Mouse (Mus musculus): ENCODE data around the gene Vmn1r193.
"Not testable (repeated sequence)": the region's sequence is repeated elsewhere in the genome, so short reads cannot be mapped to it uniquely, and the experiment has no call there.

The Vmn1r193 gene

DNA sequence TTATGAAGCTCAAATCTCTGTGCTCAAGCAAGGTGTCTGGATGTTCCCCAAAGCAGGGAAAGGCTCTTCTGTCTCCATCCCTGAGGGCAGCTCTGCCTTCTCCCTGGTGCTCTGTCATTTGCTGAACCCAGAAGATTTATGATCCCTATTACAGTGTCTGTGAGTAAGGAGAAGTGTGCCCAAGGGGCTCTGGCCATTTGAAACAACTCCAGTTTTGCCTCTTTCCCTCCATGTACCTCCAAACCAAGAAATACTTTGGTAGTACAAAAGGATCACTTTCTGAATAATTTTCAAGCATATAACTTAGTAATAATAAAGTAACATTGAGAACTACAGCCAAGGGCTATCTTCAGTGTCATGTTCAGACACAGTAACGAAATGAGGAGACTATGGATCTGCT is at the start of gene Vmn1r193:
Gene Vmn1r193, minus strand, starts transcription at position 101 of the 400 bp plus-strand sequence.
- not testable (repeated sequence) for DNase-seq

GRCm38 (mm10) chr13:22271721-22272120 is 48.8 kb upstream of the Vmn1r193 start:
- DNase-seq = no peak

DNA sequence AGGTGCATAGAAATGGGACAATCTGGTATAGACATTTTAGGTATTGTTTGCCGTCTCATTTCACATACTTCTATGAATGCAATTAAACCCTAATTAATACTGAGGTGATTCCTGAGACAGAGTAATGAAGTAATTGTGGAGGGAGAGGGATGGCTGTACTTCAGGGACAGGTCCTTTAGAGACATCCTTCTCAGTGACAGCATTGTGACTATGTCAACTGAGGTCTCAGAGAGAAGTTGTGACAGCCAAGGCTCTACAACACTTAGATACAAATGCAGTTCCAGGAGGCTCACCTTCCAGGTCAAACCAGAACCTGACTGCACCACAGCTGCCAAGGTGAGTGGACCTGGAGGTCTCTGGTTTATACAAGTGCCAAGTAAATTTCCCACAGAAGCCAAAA is 47.3 kb upstream of the Vmn1r193 start, which contains the start of gene Vmn1r195:
Gene Vmn1r195, plus strand, starts transcription at position 301 of the 400 bp plus-strand sequence.
- not testable (repeated sequence) for DNase-seq

GRCm38 (mm10) chr13:22243915-22244314 is 21.0 kb upstream of the Vmn1r193 start, which contains the start of gene Vmn1r194:
Vmn1r194 (plus strand) TSS chr13:22244215.
- no peak for DNase-seq

- not testable (repeated sequence) for DNase-seq
Measured at GRCm38 (mm10) chr13:22192756-22193155, 30.2 kb downstream of the Vmn1r193 start.

DNA sequence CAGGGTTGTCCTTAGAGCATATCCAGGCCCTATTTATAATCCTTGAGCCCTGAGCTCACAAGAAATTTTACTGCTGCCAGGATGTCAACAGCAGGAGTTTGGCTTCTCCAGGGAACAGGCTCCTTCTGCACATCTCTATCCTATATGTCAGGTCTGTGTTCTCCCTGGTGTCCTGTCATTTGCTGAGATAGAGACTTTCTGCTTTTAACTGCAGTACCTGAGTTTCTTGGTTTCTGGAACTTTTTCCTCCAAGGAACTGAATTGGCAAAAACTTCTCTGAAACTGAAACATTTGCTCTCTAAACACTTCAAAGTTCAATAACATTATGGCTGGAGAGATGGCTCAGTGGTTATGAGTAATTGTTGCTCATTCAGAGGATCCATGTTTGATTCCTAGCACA is 31.9 kb downstream of the Vmn1r193 start, which contains the start of gene Vmn1r192:
Gene Vmn1r192, minus strand, starts transcription at position 101 of the 400 bp plus-strand sequence.
- DNase-seq = no peak

DNA sequence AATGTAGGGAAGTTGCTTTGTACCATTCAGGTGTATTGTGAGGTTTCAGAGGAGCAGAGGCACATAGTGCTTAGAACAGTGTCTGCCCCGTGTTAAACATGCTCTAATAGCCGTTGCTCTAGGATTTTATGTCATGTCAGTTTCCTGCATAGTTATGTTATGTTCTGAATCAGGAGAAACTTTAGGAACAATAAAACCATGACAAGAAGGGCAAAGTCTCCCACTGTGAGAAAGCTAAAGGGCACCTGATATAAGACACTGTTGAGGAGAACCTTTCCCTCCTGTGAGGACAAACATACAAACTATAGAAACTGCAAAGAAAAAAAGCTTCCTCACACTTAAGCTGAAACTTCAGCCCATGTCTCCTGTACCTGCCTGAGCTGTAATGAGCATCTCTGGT is 32.6 kb downstream of the Vmn1r193 start:
- DNase-seq = no peak

DNA sequence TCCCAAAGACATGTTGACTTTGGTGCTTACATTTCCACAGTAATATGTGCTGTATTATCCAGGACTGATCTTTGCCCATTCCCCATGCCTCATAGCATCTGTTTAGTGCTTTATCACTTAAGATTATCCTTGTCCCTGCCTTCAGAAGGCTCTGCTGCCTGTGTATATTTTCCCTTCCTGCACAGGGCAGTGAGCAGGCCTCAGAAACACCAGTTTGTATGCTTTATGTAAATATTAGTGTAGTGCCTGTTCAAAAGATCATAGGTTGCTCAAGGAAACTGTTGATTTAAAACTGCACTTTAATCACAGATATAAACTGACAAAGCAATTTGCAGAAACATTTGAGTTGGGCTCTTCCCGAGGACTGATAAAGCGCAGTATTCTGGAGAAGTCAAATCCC is 33.6 kb downstream of the Vmn1r193 start:
- no peak for DNase-seq

DNA sequence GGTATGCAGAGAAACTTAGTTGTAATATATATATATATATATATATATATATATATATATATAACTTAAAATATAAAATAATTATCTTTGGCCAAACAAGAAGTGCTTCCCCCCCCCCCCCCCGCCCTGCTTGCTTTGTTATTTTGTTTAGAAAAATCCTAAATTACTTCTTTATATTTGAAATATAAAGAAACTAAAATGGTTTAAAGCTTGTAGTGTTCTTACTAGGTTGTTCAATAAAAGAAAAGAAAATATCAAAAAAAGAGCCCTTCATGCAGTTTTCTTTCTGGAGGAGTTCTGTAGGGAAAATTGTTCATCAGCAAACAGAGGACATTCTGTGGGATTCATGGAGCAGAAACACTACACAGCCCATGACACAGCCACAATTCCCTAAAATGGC is 39.1 kb downstream of the Vmn1r193 start, which contains the start of gene Vmn1r191:
Gene Vmn1r191, minus strand, starts transcription at position 101 of the 400 bp plus-strand sequence.
- no peak for DNase-seq

DNA sequence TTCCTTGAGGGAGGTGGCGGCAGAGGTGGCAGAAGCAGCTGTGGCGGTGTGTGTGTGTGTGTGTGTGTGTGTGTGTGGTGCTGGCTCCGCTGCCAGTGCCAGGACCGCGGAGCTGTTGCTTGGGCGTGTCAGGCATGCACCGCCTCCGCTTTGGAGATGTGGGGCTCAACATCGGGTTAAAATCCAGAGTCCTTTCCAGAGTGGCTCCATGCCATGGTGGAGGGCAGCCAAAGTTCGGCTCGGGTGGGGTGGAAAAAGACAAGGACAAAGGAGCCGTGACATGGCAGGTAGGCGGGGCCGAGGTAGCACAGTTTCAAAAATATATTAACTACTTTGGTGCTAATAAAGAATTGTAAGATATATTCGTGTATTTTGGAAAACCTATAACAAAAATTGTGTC is 54.5 kb downstream of the Vmn1r193 start:
- DNase-seq = no peak
